ENCODE assay signal across 24 mouse cellular contexts in genomic region chr9:48812352-48812751, GRCm38 (mm10).
"Had no signal": no experiment of that assay in that cellular context is flagged by ENCODE, and none has a peak within 500 bp of the region (broad histone marks: within the 10 kb centered on the region; RNA-seq: fewer than 3 reads in every experiment).

No protein-coding gene starts in this region.

- H3K4me3 ChIP-seq: heart, embryonic 13.5 days; heart, embryonic 15.5 days; hindbrain, embryonic 13.5 days; hindbrain, embryonic 15.5 days; kidney, embryonic 15.5 days; limb, embryonic 13.5 days; limb, embryonic 15.5 days had no signal

- H3K27ac ChIP-seq: heart, embryonic 13.5 days; heart, embryonic 15.5 days; hindbrain, embryonic 13.5 days; hindbrain, embryonic 15.5 days; hindbrain, postnatal 0 days; kidney, embryonic 15.5 days; kidney, postnatal 0 days; limb, embryonic 13.5 days; limb, embryonic 15.5 days; liver, embryonic 14.5 days had no signal

- H3K36me3 ChIP-seq: heart, embryonic 13.5 days; heart, embryonic 15.5 days; hindbrain, embryonic 13.5 days; hindbrain, embryonic 15.5 days; kidney, embryonic 15.5 days; limb, embryonic 13.5 days; limb, embryonic 15.5 days had no signal

- DNase-seq: gastrocnemius, postnatal 10 days; gastrocnemius, postnatal 25 days; heart, adult 18-20 months; heart, postnatal 14 days; heart, postnatal 36 days; kidney, adult 11 months; kidney, adult 2 months; kidney, adult 9 months; kidney, postnatal 14 days; kidney, postnatal 36 days; layer of hippocampus, adult 9-11 months; layer of hippocampus, postnatal 36 days; left cerebral cortex, postnatal 4 days had no signal

- H3K4me1 ChIP-seq: kidney, embryonic 15.5 days had no signal

- H3K27me3 ChIP-seq: hindbrain, embryonic 13.5 days; hindbrain, embryonic 15.5 days had no signal

- ATAC-seq: hindbrain, postnatal 0 days; intestine, embryonic 16.5 days had no signal

- H3K9me3 ChIP-seq: heart, embryonic 13.5 days; heart, embryonic 15.5 days; hindbrain, embryonic 13.5 days; hindbrain, embryonic 15.5 days; kidney, embryonic 15.5 days; limb, embryonic 13.5 days; limb, embryonic 15.5 days had no signal
